Mouse (Mus musculus) testis, adult 2 months (tissue): ENCODE measurements around the gene Tnnc1.
A peak's percentile ranks its signal among the peaks of the same experiment; 100 is the strongest.

Experiments used
- CTCF ChIP-seq: fragments of 200-500 bp; IDR thresholded peaks from 2 replicates; pipeline ENCODE4 v1.5.1; 2012; ENCODE audit warnings: low read depth, mild to moderate bottlenecking, inconsistent platforms, low read length, moderate library complexity; ENCODE audit not compliant: control insufficient read depth, insufficient read depth, insufficient replicate concordance
- POLR2A ChIP-seq: fragments of 200-500 bp; IDR thresholded peaks from 2 replicates; pipeline ENCODE4 v1.6.1; 2012; ENCODE audit warnings: low read depth, mild to moderate bottlenecking, inconsistent platforms, low read length, moderate library complexity; ENCODE audit not compliant: control insufficient read depth

DNA sequence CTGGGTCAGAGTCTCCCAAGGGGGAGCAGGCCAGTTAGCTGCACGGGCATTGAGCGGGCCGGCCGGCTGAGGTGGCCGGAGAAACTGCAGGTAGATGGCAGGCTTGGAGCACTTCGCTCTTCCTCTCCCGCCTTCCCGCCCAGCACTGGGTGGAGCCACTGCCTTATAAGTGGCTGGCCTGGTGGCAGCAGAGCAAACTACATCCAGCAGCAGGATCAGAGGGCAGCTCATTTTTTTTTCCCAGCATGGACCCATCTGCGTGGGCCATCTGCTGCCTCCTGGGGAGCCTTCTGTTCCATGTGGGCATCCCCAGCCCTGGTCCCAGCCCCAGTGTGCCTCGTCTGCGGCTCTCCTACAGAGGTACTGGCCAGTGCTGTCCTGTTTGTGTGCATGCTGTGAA, 9.6 kb downstream of the Tnnc1 start, which contains the start of gene Sema3g:
- TF ChIP-seq POLR2A (no peak), CTCF (peak; percentile 27; the same call in 1 of the 2 replicates)
